Mouse (Mus musculus) embryonic facial prominence, embryonic 15.5 days (tissue): ENCODE data around the gene Fosl2. TPM values are rescaled to one million over a fixed set of nuclear protein-coding genes. Genes with fewer than 3 reads are reported as not detected.

Experiments used
- ATAC-seq: fragments of 200-750 bp; cut with Nextera tagmentation; 2 replicates; pipeline ENCODE4 v1.8.0; 2017; ENCODE audit warnings: low read depth, moderate TSS enrichment; ENCODE audit not compliant: insufficient number of reproducible peaks, low FRiP score, low TSS enrichment
- H3K27ac ChIP-seq: fragments of 300-500 bp; sonication (generic); replicated peaks from 2 replicates; pipeline ENCODE4 v1.5.1; 2015; ENCODE audit warnings: mild to moderate bottlenecking, inconsistent platforms
- H3K27me3 ChIP-seq: fragments of 300-500 bp; sonication (generic); 2 replicates; pipeline ENCODE4 v1.6.1; 2015; ENCODE audit warnings: inconsistent platforms
- H3K36me3 ChIP-seq: fragments of 300-500 bp; sonication (generic); 2 replicates; pipeline ENCODE4 v1.6.1; 2015; ENCODE audit warnings: mild to moderate bottlenecking, inconsistent platforms
- H3K4me1 ChIP-seq: fragments of 300-500 bp; sonication (generic); 2 replicates; pipeline ENCODE4 v1.6.1; 2015; ENCODE audit warnings: inconsistent platforms
- H3K4me2 ChIP-seq: fragments of 300-500 bp; sonication (generic); replicated peaks from 2 replicates; pipeline ENCODE4 v1.6.1; 2015; ENCODE audit warnings: mild to moderate bottlenecking, inconsistent platforms
- H3K4me3 ChIP-seq: fragments of 300-500 bp; sonication (generic); replicated peaks from 2 replicates; pipeline ENCODE4 v1.5.1; 2015; ENCODE audit warnings: mild to moderate bottlenecking, inconsistent platforms
- H3K9ac ChIP-seq: fragments of 300-500 bp; sonication (generic); 2 replicates; pipeline ENCODE4 v1.6.1; 2015; ENCODE audit warnings: inconsistent platforms
- H3K9me3 ChIP-seq: fragments of 300-500 bp; sonication (generic); replicated peaks from 2 replicates; pipeline ENCODE4 v1.6.1; 2016; ENCODE audit warnings: inconsistent platforms
- WGBS: fragments of 180-500 bp; shearing (Covaris S2); methylation state at CpG from one replicate; pipeline ENCODE4 v1.1.7; 2015; 5-methylcytosine and 5-hydroxymethylcytosine counted together
- polyA plus RNA-seq: library from polyadenylated mRNA; unstranded; fragments of >200 nt; fragmentation: Nextera tagmentation; extraction: Ambion mirVana; gene quantifications from 2 replicates; pipeline ENCODE4 v1.2.1, GENCODE M21; 2015

Fosl2 gene
- polyA plus RNA-seq: 12.5 and 14.0 TPM in 2 replicates

- peak within 1 kb of the TSS; percentile 74 for H3K4me3 ChIP-seq
- peak within 1 kb of the TSS; percentile 74 for H3K4me2 ChIP-seq
- ATAC-seq: peak; percentile 92
- peak within 1 kb of the TSS; percentile 100 for H3K27ac ChIP-seq
- H3K36me3 ChIP-seq: no peaks in the 10 kb centered on the region
- WGBS: under 1% methylated on average over 73 of the region's 85 CpGs
- peaks cover 43% of the 10 kb centered on the region for H3K4me1 ChIP-seq
- H3K9me3 ChIP-seq: no peaks in the 10 kb centered on the region
- no peaks in the 10 kb centered on the region for H3K27me3 ChIP-seq
- H3K9ac ChIP-seq: peak within 1 kb of the TSS; percentile 91
Observed at GRCm38 (mm10) chr5:32135336-32136206, at the start of gene Fosl2. Gene Fosl2 (plus strand): TSS chr5:32135801.

GRCm38 (mm10) chr5:32085971-32086370 lies 49.6 kb upstream of the Fosl2 start:
- 88% methylated on average over 2 of the region's 2 CpGs for WGBS
- Histone ChIP-seq H3K4me3 (no peak overlapping the region), H3K4me1 (peaks cover 39% of the 10 kb centered on the region), H3K4me2 (no peak overlapping the region), H3K36me3 (no peaks in the 10 kb centered on the region), H3K9me3 (no peaks in the 10 kb centered on the region), H3K27ac (0 out of 2 replicates have a peak overlapping the region, but pooled peaks have one; percentile 91), H3K9ac (no peak overlapping the region), H3K27me3 (no peaks in the 10 kb centered on the region)
- ATAC-seq: no peak

- Histone ChIP-seq H3K4me1 (peaks cover 34% of the 10 kb centered on the region), H3K4me2 (no peak overlapping the region), H3K9me3 (no peaks in the 10 kb centered on the region), H3K27me3 (no peaks in the 10 kb centered on the region), H3K27ac (no peak overlapping the region), H3K4me3 (no peak overlapping the region), H3K9ac (no peak overlapping the region), H3K36me3 (no peaks in the 10 kb centered on the region)
- WGBS: 85% methylated on average over 6 of the region's 6 CpGs
- no peak for ATAC-seq
Observed at GRCm38 (mm10) chr5:32086526-32087090, 49.0 kb upstream of the Fosl2 start.

- ATAC-seq: no peak
- no peak overlapping the region for H3K27ac ChIP-seq
- 34% methylated on average over 5 of the region's 5 CpGs for WGBS
- H3K4me1 ChIP-seq: peaks cover 22% of the 10 kb centered on the region
- H3K9ac ChIP-seq: no peak overlapping the region
- H3K4me3 ChIP-seq: no peak overlapping the region
- no peaks in the 10 kb centered on the region for H3K27me3 ChIP-seq
- H3K9me3 ChIP-seq: no peaks in the 10 kb centered on the region
- no peak overlapping the region for H3K4me2 ChIP-seq
- no peaks in the 10 kb centered on the region for H3K36me3 ChIP-seq
Observed at GRCm38 (mm10) chr5:32089481-32089880, 46.1 kb upstream of the Fosl2 start.

GRCm38 (mm10) chr5:32092281-32092680 lies 43.3 kb upstream of the Fosl2 start:
- ATAC-seq: 0 out of 2 replicates have a peak, but pooled peaks have one; percentile 31
- peaks cover 10% of the 10 kb centered on the region; the same call in 1 of the 2 replicates for H3K4me1 ChIP-seq
- no peak overlapping the region for H3K27ac ChIP-seq
- no peaks in the 10 kb centered on the region for H3K27me3 ChIP-seq
- H3K9ac ChIP-seq: no peak overlapping the region
- no peaks in the 10 kb centered on the region for H3K9me3 ChIP-seq
- H3K36me3 ChIP-seq: no peaks in the 10 kb centered on the region
- H3K4me2 ChIP-seq: no peak overlapping the region
- H3K4me3 ChIP-seq: no peak overlapping the region

GRCm38 (mm10) chr5:32098691-32099090 lies 36.9 kb upstream of the Fosl2 start:
- peaks cover 40% of the 10 kb centered on the region for H3K4me1 ChIP-seq
- H3K27me3 ChIP-seq: no peaks in the 10 kb centered on the region
- no peak overlapping the region for H3K9ac ChIP-seq
- no peak overlapping the region for H3K4me2 ChIP-seq
- H3K36me3 ChIP-seq: no peaks in the 10 kb centered on the region
- ATAC-seq: no peak
- no peak overlapping the region for H3K4me3 ChIP-seq
- H3K9me3 ChIP-seq: no peaks in the 10 kb centered on the region
- WGBS: 60% methylated on average over 3 of the region's 3 CpGs
- H3K27ac ChIP-seq: no peak overlapping the region

- H3K9ac ChIP-seq: no peak overlapping the region
Observed at GRCm38 (mm10) chr5:32102484-32102883, 33.1 kb upstream of the Fosl2 start.

GRCm38 (mm10) chr5:32102971-32103431 lies 32.6 kb upstream of the Fosl2 start:
- no peaks in the 10 kb centered on the region for H3K27me3 ChIP-seq
- no peaks in the 10 kb centered on the region for H3K9me3 ChIP-seq
- 74% methylated on average over 6 of the region's 6 CpGs for WGBS
- H3K27ac ChIP-seq: peak overlapping the region; percentile 68; the same call in 1 of the 2 replicates
- no peak for ATAC-seq
- peaks cover 40% of the 10 kb centered on the region for H3K4me1 ChIP-seq
- H3K36me3 ChIP-seq: no peaks in the 10 kb centered on the region
- H3K9ac ChIP-seq: no peak overlapping the region
- H3K4me2 ChIP-seq: no peak overlapping the region
- H3K4me3 ChIP-seq: no peak overlapping the region

More at GRCm38 (mm10) chr5:32102484-32102883, 33.1 kb upstream of the Fosl2 start:
- H3K27me3 ChIP-seq: no peaks in the 10 kb centered on the region
- no peaks in the 10 kb centered on the region for H3K36me3 ChIP-seq
- no peak overlapping the region for H3K4me3 ChIP-seq
- WGBS: 7% methylated on average over 5 of the region's 5 CpGs
- no peaks in the 10 kb centered on the region for H3K9me3 ChIP-seq
- peak; percentile 54 for ATAC-seq
- H3K27ac ChIP-seq: peak overlapping the region; percentile 68
- no peak overlapping the region for H3K4me2 ChIP-seq
- H3K4me1 ChIP-seq: peaks cover 40% of the 10 kb centered on the region

- Histone ChIP-seq H3K9ac (no peak overlapping the region), H3K9me3 (no peaks in the 10 kb centered on the region), H3K27ac (peak overlapping the region; percentile 68; the same call in 1 of the 2 replicates), H3K27me3 (no peaks in the 10 kb centered on the region), H3K4me3 (no peak overlapping the region), H3K4me1 (peaks cover 39% of the 10 kb centered on the region), H3K4me2 (no peak overlapping the region), H3K36me3 (no peaks in the 10 kb centered on the region)
- 93% methylated on average over 1 of the region's 1 CpGs for WGBS
- no peak for ATAC-seq
Observed at GRCm38 (mm10) chr5:32103545-32103944, 32.1 kb upstream of the Fosl2 start.

GRCm38 (mm10) chr5:32104119-32104990 lies 31.2 kb upstream of the Fosl2 start:
- Histone ChIP-seq H3K9me3 (no peaks in the 10 kb centered on the region), H3K4me1 (peaks cover 33% of the 10 kb centered on the region), H3K27ac (no peak overlapping the region), H3K9ac (no peak overlapping the region), H3K27me3 (no peaks in the 10 kb centered on the region), H3K36me3 (no peaks in the 10 kb centered on the region), H3K4me3 (no peak overlapping the region), H3K4me2 (no peak overlapping the region)
- 86% methylated on average over 12 of the region's 12 CpGs for WGBS
- ATAC-seq: no peak
